Mouse (Mus musculus) heart, postnatal 0 days (tissue): ENCODE measurements around the gene Iqcf5. TPM values are rescaled to one million over a fixed set of nuclear protein-coding genes. Genes with fewer than 3 reads are reported as not detected.
A peak's percentile ranks its signal among the peaks of the same experiment; 100 is the strongest.

Experiments used
- ATAC-seq: fragments of 200-750 bp; cut with Nextera tagmentation; 2 replicates; pipeline ENCODE4 v1.8.0; 2017; ENCODE audit warnings: low read depth, moderate number of reproducible peaks, moderate library complexity; ENCODE audit not compliant: insufficient read depth
- DNase-seq: peaks from one replicate; pipeline ENCODE4 v3.0.0-alpha.2; 2016; ENCODE audit warnings: low spot score
- H3K27ac ChIP-seq: fragments of 300-500 bp; sonication (generic); 2 replicates; pipeline ENCODE4 v1.5.1; 2014; ENCODE audit warnings: low read depth, mild to moderate bottlenecking
- H3K27me3 ChIP-seq: fragments of 300-500 bp; sonication (generic); 2 replicates; pipeline ENCODE4 v1.6.1; 2014; ENCODE audit warnings: low read length, mixed read lengths; ENCODE audit not compliant: control insufficient read depth, insufficient read depth
- H3K36me3 ChIP-seq: fragments of 300-500 bp; sonication (generic); replicated peaks from 2 replicates; pipeline ENCODE4 v1.6.1; 2014; ENCODE audit warnings: low read length, mixed read lengths; ENCODE audit not compliant: control insufficient read depth, insufficient read depth
- H3K4me1 ChIP-seq: fragments of 300-500 bp; sonication (generic); 2 replicates; pipeline ENCODE4 v1.6.1; 2014; ENCODE audit warnings: antibody characterized with exemption; ENCODE audit not compliant: control insufficient read depth, insufficient read depth
- H3K4me2 ChIP-seq: fragments of 300-500 bp; sonication (generic); 2 replicates; pipeline ENCODE4 v1.6.1; 2014; ENCODE audit warnings: low read depth, mild to moderate bottlenecking, low read length, moderate library complexity
- H3K4me3 ChIP-seq: fragments of 300-500 bp; sonication (generic); 2 replicates; pipeline ENCODE4 v1.5.1; 2014; ENCODE audit warnings: low read depth, low read length
- H3K9ac ChIP-seq: fragments of 300-500 bp; sonication (generic); replicated peaks from 2 replicates; pipeline ENCODE4 v1.6.1; 2014; ENCODE audit warnings: low read depth, low read length, mixed read lengths
- H3K9me3 ChIP-seq: fragments of 300-500 bp; sonication (generic); replicated peaks from 2 replicates; pipeline ENCODE4 v1.6.1; 2016; ENCODE audit warnings: low read length; ENCODE audit not compliant: control insufficient read depth
- CTCF ChIP-seq: IDR thresholded peaks from 2 replicates; pipeline ENCODE4 v1.5.1; 2016; ENCODE audit warnings: antibody characterized with exemption, control low read depth, low read depth
- EP300 ChIP-seq: IDR thresholded peaks from 2 replicates; pipeline ENCODE4 v1.6.1; 2016; ENCODE audit warnings: antibody characterized with exemption, low read depth
- WGBS: fragments of 180-500 bp; shearing (Covaris S2); extraction: QIAGEN DNeasy Blood & Tissue Kit; methylation state at CpG from one replicate; pipeline ENCODE4 v1.1.7; 2014; 5-methylcytosine and 5-hydroxymethylcytosine counted together
- polyA plus RNA-seq: library from polyadenylated mRNA; unstranded; fragments of >200 nt; fragmentation: Nextera tagmentation; extraction: Ambion mirVana; gene quantifications from 2 replicates; pipeline ENCODE4 v1.2.1, GENCODE M21; 2015
- total RNA-seq: library from RNA; depleted of rRNA; stranded (reverse); fragments of >200 nt; gene quantifications from 2 replicates; pipeline ENCODE4 v1.2.3, GENCODE M21; 2014; ENCODE audit warnings: low replicate concordance; rRNA removed

The Iqcf5 gene
- total RNA-seq (not detected in 2 replicates), polyA plus RNA-seq (not detected in 2 replicates)

- H3K9me3 ChIP-seq: no peaks in the 10 kb centered on the region
- H3K4me3 ChIP-seq: no peak within 1 kb of the TSS
- peaks cover 4% of the 10 kb centered on the region; the same call in 1 of the 2 replicates for H3K4me1 ChIP-seq
- no peak within 1 kb of the TSS for H3K27ac ChIP-seq
- ATAC-seq (no peak), DNase-seq (no peak)
- H3K36me3 ChIP-seq: no peaks in the 10 kb centered on the region
- no peak within 1 kb of the TSS for H3K9ac ChIP-seq
- H3K27me3 ChIP-seq: no peaks in the 10 kb centered on the region
- H3K4me2 ChIP-seq: no peak within 1 kb of the TSS
- TF ChIP-seq CTCF: no peak
- no peak for TF ChIP-seq EP300
- WGBS: 90% methylated on average over 4 of the region's 4 CpGs
These were observed at the start of gene Iqcf5 for GRCm38 (mm10) chr9:106514273-106514672. Iqcf5 (plus strand) TSS chr9:106514573.

GRCm38 (mm10) chr9:106464751-106465541, 49.4 kb upstream of the Iqcf5 start:
- Histone ChIP-seq H3K4me2 (peak overlapping the region; percentile 99), H3K4me3 (peak overlapping the region; percentile 66), H3K4me1 (peaks cover 11% of the 10 kb centered on the region), H3K27ac (peak overlapping the region; percentile 28), H3K27me3 (peaks cover 6% of the 10 kb centered on the region; the same call in 1 of the 2 replicates), H3K36me3 (peaks cover 33% of the 10 kb centered on the region), H3K9ac (peak overlapping the region; percentile 52), H3K9me3 (no peaks in the 10 kb centered on the region)
- peak; percentile 68 for ATAC-seq
- 2% methylated on average over 93 of the region's 99 CpGs for WGBS
- peak; percentile 57 for DNase-seq
- TF ChIP-seq EP300 (no peak), CTCF (no peak)

- Histone ChIP-seq H3K36me3 (peaks cover 28% of the 10 kb centered on the region), H3K27ac (peak within 1 kb of the TSS; percentile 28), H3K27me3 (peaks cover 6% of the 10 kb centered on the region; the same call in 1 of the 2 replicates), H3K4me1 (peaks cover 11% of the 10 kb centered on the region), H3K9ac (peak within 1 kb of the TSS; percentile 52), H3K4me2 (peak within 1 kb of the TSS; percentile 99), H3K9me3 (no peaks in the 10 kb centered on the region), H3K4me3 (peak within 1 kb of the TSS; percentile 66)
- 29% methylated on average over 26 of the region's 26 CpGs for WGBS
- TF ChIP-seq EP300 (no peak), CTCF (no peak)
- ATAC-seq (no peak), DNase-seq (no peak)
These were observed 48.7 kb upstream of the Iqcf5 start, which contains the start of gene Gpr62 for GRCm38 (mm10) chr9:106465571-106466200. Gpr62 (minus strand) TSS chr9:106465938.

- WGBS: 79% methylated on average over 6 of the region's 6 CpGs
- no peak overlapping the region for H3K9ac ChIP-seq
- peaks cover 6% of the 10 kb centered on the region; the same call in 1 of the 2 replicates for H3K27me3 ChIP-seq
- H3K4me3 ChIP-seq: no peak overlapping the region
- DNase-seq (no peak), ATAC-seq (no peak)
- H3K27ac ChIP-seq: no peak overlapping the region
- peaks cover 11% of the 10 kb centered on the region for H3K4me1 ChIP-seq
- no peak for TF ChIP-seq CTCF
- no peak for TF ChIP-seq EP300
- H3K4me2 ChIP-seq: no peak overlapping the region
- H3K36me3 ChIP-seq: peaks cover 20% of the 10 kb centered on the region
- H3K9me3 ChIP-seq: no peaks in the 10 kb centered on the region
These were observed 47.7 kb upstream of the Iqcf5 start for GRCm38 (mm10) chr9:106466721-106467120.

- Histone ChIP-seq H3K4me3 (no peak overlapping the region), H3K9ac (no peak overlapping the region), H3K4me1 (peaks cover 11% of the 10 kb centered on the region), H3K36me3 (peaks cover 10% of the 10 kb centered on the region), H3K4me2 (no peak overlapping the region), H3K27ac (no peak overlapping the region), H3K9me3 (no peaks in the 10 kb centered on the region), H3K27me3 (peaks cover 6% of the 10 kb centered on the region; the same call in 1 of the 2 replicates)
- ATAC-seq (no peak), DNase-seq (no peak)
- WGBS: 87% methylated on average over 7 of the region's 7 CpGs
- TF ChIP-seq EP300 (no peak), CTCF (no peak)
These were observed 46.6 kb upstream of the Iqcf5 start for GRCm38 (mm10) chr9:106467746-106468145.
